Mouse (Mus musculus): ENCODE results near the gene Rnasel.

GRCm38 (mm10) chr1:153778205-153778604 is 29.0 kb downstream of the Rnasel start:
- TF ChIP-seq POLR2A (IDR thresholded peaks at IDR 0.05; ENCODE audit: low read depth, low read length) (no peak), CTCF (IDR thresholded peaks at IDR 0.05; ENCODE audit: extremely low read depth, insufficient read length, insufficient replicate concordance, low read depth, low read length) (no peak)

Measured in small intestine, adult 2 months (tissue).